Mouse (Mus musculus) cerebellum, adult 11-12 months (tissue): ENCODE measurements around the gene Mfsd6l.

Experiments
- DNase-seq: peaks from one replicate; pipeline ENCODE4 v3.0.0; 2022

Mfsd6l gene

GRCm38 (mm10) chr11:68555918-68556584 lies at the start of gene Mfsd6l:
Gene Mfsd6l, plus strand, starts transcription at chr11:68556186.
- DNase-seq: peak; percentile 31

- DNase-seq: no peak
These were observed 48.7 kb upstream of the Mfsd6l start for GRCm38 (mm10) chr11:68507246-68507645.

- no peak for DNase-seq
These were observed 47.4 kb upstream of the Mfsd6l start for GRCm38 (mm10) chr11:68508619-68509018.

- no peak for DNase-seq
These were observed 46.8 kb upstream of the Mfsd6l start for GRCm38 (mm10) chr11:68509194-68509593.

- DNase-seq: no peak
These were observed 42.0 kb upstream of the Mfsd6l start for GRCm38 (mm10) chr11:68513969-68514368.

- DNase-seq: no peak
These were observed 36.6 kb upstream of the Mfsd6l start for GRCm38 (mm10) chr11:68519362-68519761.

- DNase-seq: no peak
These were observed 36.2 kb upstream of the Mfsd6l start for GRCm38 (mm10) chr11:68519815-68520214.

- no peak for DNase-seq
These were observed 35.5 kb upstream of the Mfsd6l start for GRCm38 (mm10) chr11:68520439-68520838.

- DNase-seq: no peak
These were observed 34.6 kb upstream of the Mfsd6l start for GRCm38 (mm10) chr11:68521352-68521751.

- DNase-seq: no peak
These were observed 29.5 kb upstream of the Mfsd6l start for GRCm38 (mm10) chr11:68526441-68526840.

- peak; percentile 65 for DNase-seq
These were observed 24.8 kb upstream of the Mfsd6l start for GRCm38 (mm10) chr11:68531066-68531806.

GRCm38 (mm10) chr11:68531941-68532535 lies 23.9 kb upstream of the Mfsd6l start:
- no peak for DNase-seq

- no peak for DNase-seq
These were observed 23.2 kb upstream of the Mfsd6l start for GRCm38 (mm10) chr11:68532773-68533172.

GRCm38 (mm10) chr11:68533971-68534475 lies 22.0 kb upstream of the Mfsd6l start:
- DNase-seq: no peak

GRCm38 (mm10) chr11:68536026-68536425 lies 20.0 kb upstream of the Mfsd6l start:
- DNase-seq: no peak

GRCm38 (mm10) chr11:68536465-68536864 lies 19.5 kb upstream of the Mfsd6l start:
- no peak for DNase-seq

GRCm38 (mm10) chr11:68539621-68540020 lies 16.4 kb upstream of the Mfsd6l start:
- no peak for DNase-seq

- DNase-seq: no peak
These were observed 11.4 kb upstream of the Mfsd6l start for GRCm38 (mm10) chr11:68544554-68544953.

- no peak for DNase-seq
These were observed 10.8 kb upstream of the Mfsd6l start for GRCm38 (mm10) chr11:68545172-68545571.

GRCm38 (mm10) chr11:68545682-68546222 lies 10.2 kb upstream of the Mfsd6l start:
- no peak for DNase-seq

GRCm38 (mm10) chr11:68547484-68547883 lies 8.5 kb upstream of the Mfsd6l start:
- no peak for DNase-seq

- DNase-seq: no peak
These were observed 6.4 kb upstream of the Mfsd6l start for GRCm38 (mm10) chr11:68549597-68549996.

- DNase-seq: no peak
These were observed 5.6 kb upstream of the Mfsd6l start for GRCm38 (mm10) chr11:68550358-68550757.
